Mouse (Mus musculus) intestine, postnatal 0 days (tissue): ENCODE data around the gene Megf11. TPM values are rescaled to one million over a fixed set of nuclear protein-coding genes. Genes with fewer than 3 reads are reported as not detected.

Source experiments
- ATAC-seq: fragments of 200-750 bp; cut with Nextera tagmentation; 2 replicates; pipeline ENCODE4 v1.8.0; 2017; ENCODE audit warnings: mild to moderate bottlenecking, moderate TSS enrichment, moderate library complexity
- H3K27ac ChIP-seq: fragments of 300-500 bp; sonication (generic); 2 replicates; pipeline ENCODE4 v1.5.1; 2014; ENCODE audit warnings: mild to moderate bottlenecking, low read depth, low read length, moderate library complexity
- H3K27me3 ChIP-seq: fragments of 300-500 bp; sonication (generic); replicated peaks from 2 replicates; pipeline ENCODE4 v1.6.1; 2014; ENCODE audit warnings: low read length, mixed read lengths; ENCODE audit not compliant: control insufficient read depth, insufficient read depth
- H3K36me3 ChIP-seq: fragments of 300-500 bp; sonication (generic); 2 replicates; pipeline ENCODE4 v1.6.1; 2014; ENCODE audit warnings: mild to moderate bottlenecking, moderate library complexity; ENCODE audit not compliant: control insufficient read depth, insufficient read depth
- H3K4me1 ChIP-seq: fragments of 300-500 bp; sonication (generic); replicated peaks from 2 replicates; pipeline ENCODE4 v1.6.1; 2014; ENCODE audit warnings: antibody characterized with exemption, low read length, mixed read lengths; ENCODE audit not compliant: control insufficient read depth, insufficient read depth
- H3K4me2 ChIP-seq: fragments of 300-500 bp; sonication (generic); replicated peaks from 2 replicates; pipeline ENCODE4 v1.6.1; 2014; ENCODE audit warnings: low read depth, mild to moderate bottlenecking, moderate library complexity
- H3K4me3 ChIP-seq: fragments of 300-500 bp; sonication (generic); 2 replicates; pipeline ENCODE4 v1.5.1; 2014; ENCODE audit warnings: low read depth, low read length
- H3K9ac ChIP-seq: fragments of 300-500 bp; sonication (generic); 2 replicates; pipeline ENCODE4 v1.6.1; 2014; ENCODE audit warnings: mild to moderate bottlenecking, low read depth, low read length
- H3K9me3 ChIP-seq: fragments of 300-500 bp; sonication (generic); 2 replicates; pipeline ENCODE4 v1.6.1; 2016; ENCODE audit warnings: mixed run types; ENCODE audit not compliant: control insufficient read depth
- CTCF ChIP-seq: sonication (generic); IDR thresholded peaks from 2 replicates; pipeline ENCODE4 v1.5.1; 2016; ENCODE audit warnings: low read depth, mild to moderate bottlenecking, control low read depth, antibody characterized with exemption, moderate library complexity
- WGBS: fragments of 180-500 bp; shearing (Covaris S2); extraction: QIAGEN DNeasy Blood & Tissue Kit; methylation state at CpG from one replicate; pipeline ENCODE4 v1.1.7; 2014; 5-methylcytosine and 5-hydroxymethylcytosine counted together
- polyA plus RNA-seq: library from polyadenylated mRNA; unstranded; fragments of >200 nt; fragmentation: Nextera tagmentation; extraction: Ambion mirVana; gene quantifications from 2 replicates; pipeline ENCODE4 v1.2.1, GENCODE M21; 2015

The Megf11 gene
- polyA plus RNA-seq, 1 experiment from 2014 or later = 0.69 TPM

GRCm38 (mm10) chr9:64577156-64577555 lies 191.7 kb downstream of the Megf11 start:
- Histone ChIP-seq H3K9ac (no peak overlapping the region), H3K4me3 (no peak overlapping the region), H3K9me3 (no peaks in the 10 kb centered on the region), H3K27me3 (no peaks in the 10 kb centered on the region), H3K36me3 (no peaks in the 10 kb centered on the region), H3K4me1 (peaks cover 17% of the 10 kb centered on the region; the same call in 1 of the 2 replicates), H3K4me2 (0 out of 2 replicates have a peak overlapping the region, but pooled peaks have one; percentile 7), H3K27ac (peak overlapping the region; percentile 86)
- TF ChIP-seq CTCF = no peak
- peak; percentile 32 for ATAC-seq
- 32% methylated on average over 3 of the region's 3 CpGs for WGBS

DNA sequence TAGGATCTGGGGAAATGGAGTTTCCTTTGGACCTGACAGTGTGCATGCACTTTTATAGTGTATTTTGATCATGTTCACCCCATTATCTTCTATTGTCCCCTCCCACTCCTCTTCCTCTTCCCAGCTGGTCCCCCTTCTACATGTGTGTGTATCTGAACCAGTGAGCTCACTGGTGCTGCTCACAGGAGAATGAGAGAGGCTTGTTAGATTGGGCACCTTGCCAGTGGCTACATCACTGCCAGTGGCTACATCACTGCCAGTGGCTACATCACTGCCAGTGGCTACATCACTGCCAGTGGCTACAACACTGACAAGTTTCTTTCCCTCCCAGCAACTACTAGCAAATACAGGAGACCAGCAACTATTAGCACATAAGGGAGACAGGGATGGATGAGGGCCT lies 192.6 kb downstream of the Megf11 start:
- no peak overlapping the region for H3K9ac ChIP-seq
- H3K27me3 ChIP-seq = no peaks in the 10 kb centered on the region
- H3K36me3 ChIP-seq = no peaks in the 10 kb centered on the region
- H3K27ac ChIP-seq = peak overlapping the region; percentile 74; the same call in 1 of the 2 replicates
- peaks cover 13% of the 10 kb centered on the region; the same call in 1 of the 2 replicates for H3K4me1 ChIP-seq
- no peak for ATAC-seq
- H3K4me3 ChIP-seq = no peak overlapping the region
- TF ChIP-seq CTCF = no peak
- H3K4me2 ChIP-seq = no peak overlapping the region
- no peaks in the 10 kb centered on the region for H3K9me3 ChIP-seq

GRCm38 (mm10) chr9:64579306-64579705 lies 193.9 kb downstream of the Megf11 start:
- no peak for ATAC-seq
- 46% methylated on average over 1 of the region's 1 CpGs for WGBS
- Histone ChIP-seq H3K36me3 (no peaks in the 10 kb centered on the region), H3K9ac (no peak overlapping the region), H3K4me1 (peaks cover 13% of the 10 kb centered on the region; the same call in 1 of the 2 replicates), H3K27ac (no peak overlapping the region), H3K9me3 (no peaks in the 10 kb centered on the region), H3K27me3 (no peaks in the 10 kb centered on the region), H3K4me2 (no peak overlapping the region), H3K4me3 (no peak overlapping the region)
- no peak for TF ChIP-seq CTCF

- H3K4me1 ChIP-seq = no peaks in the 10 kb centered on the region
- 47% methylated on average over 5 of the region's 5 CpGs for WGBS
- H3K36me3 ChIP-seq = no peaks in the 10 kb centered on the region
- no peak for ATAC-seq
- no peaks in the 10 kb centered on the region for H3K27me3 ChIP-seq
- no peak for TF ChIP-seq CTCF
- H3K4me2 ChIP-seq = no peak overlapping the region
- no peaks in the 10 kb centered on the region for H3K9me3 ChIP-seq
- no peak overlapping the region for H3K4me3 ChIP-seq
- no peak overlapping the region for H3K27ac ChIP-seq
- no peak overlapping the region for H3K9ac ChIP-seq
Measured at GRCm38 (mm10) chr9:64586292-64586691, 200.9 kb downstream of the Megf11 start.

DNA sequence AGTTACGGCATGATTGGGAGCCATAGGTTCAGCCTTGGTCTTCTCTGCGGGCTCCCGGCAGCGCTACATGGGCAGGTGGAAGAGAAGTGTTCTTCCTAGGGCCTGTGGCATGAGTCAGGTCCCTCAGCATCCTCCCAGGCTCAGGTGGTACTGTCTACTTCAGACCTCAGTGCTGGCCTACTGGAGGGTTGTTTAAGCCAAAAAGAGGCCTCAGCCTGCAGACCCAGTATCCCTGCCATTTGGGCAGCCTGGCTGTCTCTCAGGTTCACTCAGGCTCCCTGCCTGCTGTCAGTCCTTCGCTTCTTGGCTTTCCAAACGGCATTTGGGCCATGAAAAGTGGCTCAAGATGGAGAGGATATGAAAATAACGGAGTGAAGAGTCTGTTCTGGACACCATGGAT lies 202.6 kb downstream of the Megf11 start:
- Histone ChIP-seq H3K27ac (no peak overlapping the region), H3K4me1 (no peaks in the 10 kb centered on the region; the same call in 1 of the 2 replicates), H3K36me3 (no peaks in the 10 kb centered on the region), H3K4me2 (no peak overlapping the region), H3K9ac (no peak overlapping the region), H3K4me3 (no peak overlapping the region), H3K27me3 (no peaks in the 10 kb centered on the region), H3K9me3 (no peaks in the 10 kb centered on the region)
- no peak for ATAC-seq
- WGBS = 97% methylated on average over 7 of the region's 7 CpGs
- no peak for TF ChIP-seq CTCF

DNA sequence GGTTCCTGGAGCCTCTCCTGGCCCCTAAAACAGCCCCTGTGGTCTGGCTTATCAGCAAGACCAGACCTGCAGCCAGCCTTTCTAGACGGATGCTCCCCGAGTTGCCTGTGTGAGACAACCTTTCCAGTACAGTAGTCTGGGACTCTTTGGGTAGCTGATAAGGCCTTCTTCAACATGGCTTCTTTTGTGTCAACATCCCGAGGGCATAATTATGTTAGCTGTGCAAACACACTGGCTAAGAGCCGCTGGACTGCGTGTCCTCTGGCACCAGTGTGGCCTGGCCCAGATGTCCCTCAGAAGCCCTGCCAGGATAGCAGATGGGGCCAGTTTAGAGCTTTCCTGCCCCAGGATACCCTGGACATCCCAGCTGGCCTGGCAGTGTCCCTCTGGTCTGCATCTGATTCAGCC lies 205.2 kb downstream of the Megf11 start:
- H3K27me3 ChIP-seq = no peaks in the 10 kb centered on the region
- no peak for TF ChIP-seq CTCF
- no peak overlapping the region for H3K4me2 ChIP-seq
- H3K9ac ChIP-seq = no peak overlapping the region
- H3K9me3 ChIP-seq = no peaks in the 10 kb centered on the region
- no peak overlapping the region for H3K27ac ChIP-seq
- no peak for ATAC-seq
- 38% methylated on average over 5 of the region's 5 CpGs for WGBS
- H3K4me1 ChIP-seq = no peaks in the 10 kb centered on the region; the same call in 1 of the 2 replicates
- H3K36me3 ChIP-seq = no peaks in the 10 kb centered on the region
- H3K4me3 ChIP-seq = no peak overlapping the region

DNA sequence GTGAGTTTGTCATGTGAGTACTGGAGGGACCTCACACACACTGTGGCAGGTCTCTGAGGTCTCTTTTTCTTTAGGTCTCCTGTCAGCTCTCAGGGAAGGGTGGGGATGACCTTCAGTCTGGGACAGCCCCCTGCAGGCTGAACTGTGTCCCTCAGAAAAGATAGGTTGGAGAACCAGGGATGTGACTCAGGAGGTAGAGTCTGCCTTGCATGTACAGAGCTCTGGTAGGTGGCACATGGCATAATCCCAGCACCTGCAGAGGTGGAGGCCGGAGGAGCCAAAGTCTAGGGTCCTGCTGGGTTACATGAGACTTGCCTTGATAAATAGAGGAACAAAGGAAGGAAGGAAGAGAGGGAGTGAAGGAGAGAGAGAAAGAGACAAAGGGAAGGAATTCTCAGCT lies 206.0 kb downstream of the Megf11 start:
- no peak overlapping the region for H3K27ac ChIP-seq
- TF ChIP-seq CTCF = peak; percentile 56
- H3K4me1 ChIP-seq = no peaks in the 10 kb centered on the region; the same call in 1 of the 2 replicates
- 0 out of 2 replicates have a peak, but pooled peaks have one; percentile 28 for ATAC-seq
- no peak overlapping the region for H3K4me3 ChIP-seq
- no peaks in the 10 kb centered on the region for H3K36me3 ChIP-seq
- WGBS = 44% methylated on average over 1 of the region's 1 CpGs
- no peak overlapping the region for H3K4me2 ChIP-seq
- H3K9me3 ChIP-seq = no peaks in the 10 kb centered on the region
- no peak overlapping the region for H3K9ac ChIP-seq
- H3K27me3 ChIP-seq = no peaks in the 10 kb centered on the region
